Mouse (Mus musculus): ENCODE data around the gene Kcna2. TPM values are rescaled to one million over a fixed set of nuclear protein-coding genes. Genes with fewer than 3 reads are reported as not detected.

The Kcna2 gene
- total and polyA plus RNA-seq, 2 experiments from 2014 or later: 0.01 to 0.99 TPM

DNA sequence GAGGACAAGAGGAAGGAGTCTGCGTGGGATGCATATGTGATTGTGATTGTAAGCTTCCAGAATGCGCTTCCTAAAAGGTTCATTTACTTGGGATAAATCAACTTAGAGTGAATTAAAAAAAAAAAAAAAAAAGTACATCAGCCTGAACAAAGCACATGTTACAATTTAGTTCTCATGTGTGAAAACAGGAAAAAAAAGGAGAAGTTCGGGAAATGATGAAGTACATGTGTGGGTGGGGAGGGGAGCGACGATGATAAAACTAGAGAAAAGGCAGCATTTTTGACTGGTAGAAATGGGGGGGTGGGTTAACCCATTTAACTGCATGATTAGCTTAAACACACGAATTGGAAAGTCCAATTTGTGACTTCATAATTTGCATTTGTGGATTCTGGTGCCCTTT, 33.7 kb upstream of the Kcna2 start:
- Histone ChIP-seq H3K4me2 (ENCODE audit: low read depth, low read length) (no peak overlapping the region), H3K27me3 (ENCODE audit: control insufficient read depth, insufficient read depth, low read length) (no peaks in the 10 kb centered on the region), H3K27ac (ENCODE audit: low read depth) (no peak overlapping the region), H3K9me3 (replicated peaks; ENCODE audit: control insufficient read depth, low read length) (no peaks in the 10 kb centered on the region), H3K4me1 (ENCODE audit: control insufficient read depth, insufficient read depth) (no peaks in the 10 kb centered on the region), H3K4me3 (ENCODE audit: low read depth, low read length) (no peak overlapping the region), H3K36me3 (replicated peaks; ENCODE audit: control insufficient read depth, insufficient read depth, low read length) (no peaks in the 10 kb centered on the region), H3K9ac (replicated peaks; ENCODE audit: low read depth, low read length) (no peak overlapping the region)
- 54% methylated on average over 6 of the region's 6 CpGs for WGBS
- TF ChIP-seq CTCF (IDR thresholded peaks at IDR 0.05; ENCODE audit: low read depth) (no peak), EP300 (IDR thresholded peaks at IDR 0.05; ENCODE audit: low read depth) (no peak)
- ATAC-seq (ENCODE audit: insufficient read depth, low read depth) (no peak), DNase-seq (ENCODE audit: low spot score) (no peak)

DNA sequence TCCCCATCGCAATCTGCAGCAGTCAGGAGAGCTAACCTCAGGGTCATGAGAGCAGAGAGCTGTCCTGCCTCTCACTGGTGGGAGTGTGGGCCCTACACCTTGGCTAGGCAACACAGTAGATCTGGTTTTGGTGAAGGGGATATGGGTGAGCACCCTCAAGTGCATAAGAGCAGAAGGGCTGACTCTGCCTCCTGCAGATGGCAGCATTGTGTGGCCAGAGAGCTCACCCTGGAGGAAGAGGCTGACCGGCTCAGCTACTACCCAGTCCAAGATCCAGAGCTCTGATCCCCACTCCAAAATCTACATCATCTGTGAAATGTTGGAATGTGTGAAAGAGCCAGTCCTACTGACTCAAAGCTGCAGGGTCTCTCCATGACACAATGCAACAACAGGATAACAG, 27.1 kb upstream of the Kcna2 start:
- H3K4me1 ChIP-seq (ENCODE audit: control insufficient read depth, insufficient read depth): no peaks in the 10 kb centered on the region
- WGBS: 42% methylated on average over 2 of the region's 2 CpGs
- no peak overlapping the region for H3K4me3 ChIP-seq (ENCODE audit: low read depth, low read length)
- no peak overlapping the region for H3K9ac ChIP-seq (replicated peaks; ENCODE audit: low read depth, low read length)
- no peak overlapping the region for H3K4me2 ChIP-seq (ENCODE audit: low read depth, low read length)
- no peak for DNase-seq (ENCODE audit: low spot score)
- ATAC-seq (ENCODE audit: insufficient read depth, low read depth): no peak
- no peak overlapping the region for H3K27ac ChIP-seq (ENCODE audit: low read depth)
- H3K27me3 ChIP-seq (ENCODE audit: control insufficient read depth, insufficient read depth, low read length): no peaks in the 10 kb centered on the region
- no peaks in the 10 kb centered on the region for H3K9me3 ChIP-seq (replicated peaks; ENCODE audit: control insufficient read depth, low read length)
- no peak for TF ChIP-seq CTCF (IDR thresholded peaks at IDR 0.05; ENCODE audit: low read depth)
- no peak for TF ChIP-seq EP300 (IDR thresholded peaks at IDR 0.05; ENCODE audit: low read depth)
- no peaks in the 10 kb centered on the region for H3K36me3 ChIP-seq (replicated peaks; ENCODE audit: control insufficient read depth, insufficient read depth, low read length)

DNA sequence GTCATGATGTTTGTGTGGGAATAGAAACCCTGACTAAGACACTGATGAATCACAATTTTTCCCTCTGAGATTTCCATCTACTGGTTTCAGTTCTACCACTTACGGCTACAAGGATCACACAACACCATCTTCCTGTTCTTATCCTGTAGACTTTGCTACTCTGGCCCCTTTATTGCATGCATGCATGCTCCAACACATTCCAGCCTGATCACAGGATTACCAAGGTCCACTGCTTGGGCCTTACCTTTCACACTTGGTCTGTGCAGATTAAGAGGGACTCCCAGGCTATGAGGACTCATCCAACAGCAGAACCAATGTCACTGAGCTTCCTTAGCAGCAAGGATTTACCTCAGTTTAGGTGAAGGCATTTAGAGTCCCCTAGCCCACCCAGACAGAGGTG, 25.2 kb upstream of the Kcna2 start:
- Histone ChIP-seq H3K4me3 (ENCODE audit: low read depth, low read length) (no peak overlapping the region), H3K9me3 (replicated peaks; ENCODE audit: control insufficient read depth, low read length) (no peaks in the 10 kb centered on the region), H3K4me1 (ENCODE audit: control insufficient read depth, insufficient read depth) (no peaks in the 10 kb centered on the region), H3K36me3 (replicated peaks; ENCODE audit: control insufficient read depth, insufficient read depth, low read length) (no peaks in the 10 kb centered on the region), H3K27me3 (ENCODE audit: control insufficient read depth, insufficient read depth, low read length) (no peaks in the 10 kb centered on the region), H3K27ac (ENCODE audit: low read depth) (no peak overlapping the region), H3K9ac (replicated peaks; ENCODE audit: low read depth, low read length) (no peak overlapping the region), H3K4me2 (ENCODE audit: low read depth, low read length) (no peak overlapping the region)
- DNase-seq (ENCODE audit: low spot score) (no peak), ATAC-seq (ENCODE audit: insufficient read depth, low read depth) (no peak)
- no peak for TF ChIP-seq CTCF (IDR thresholded peaks at IDR 0.05; ENCODE audit: low read depth)
- no peak for TF ChIP-seq EP300 (IDR thresholded peaks at IDR 0.05; ENCODE audit: low read depth)
- WGBS: 80% methylated on average over 1 of the region's 1 CpGs

DNA sequence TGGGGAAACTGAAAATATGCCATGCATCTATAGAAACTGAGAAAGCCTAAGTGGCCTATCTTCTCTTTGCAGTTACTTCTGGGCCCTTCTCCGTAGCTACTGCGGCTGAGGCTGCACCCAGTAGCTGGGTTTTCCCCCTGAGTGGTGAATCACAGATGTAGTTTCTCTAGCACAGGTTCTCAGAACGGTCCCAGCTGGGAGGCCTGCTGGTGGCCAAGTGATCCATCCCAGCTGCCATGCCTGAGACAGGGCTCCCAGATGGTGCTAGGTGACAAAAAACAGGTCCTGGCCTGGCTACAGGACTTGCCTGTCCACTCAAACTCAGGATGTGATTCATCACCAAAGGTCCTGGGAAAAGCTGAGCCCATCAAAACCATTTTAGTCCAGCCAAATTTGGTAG, 24.3 kb upstream of the Kcna2 start:
- no peak overlapping the region for H3K9ac ChIP-seq (replicated peaks; ENCODE audit: low read depth, low read length)
- H3K4me2 ChIP-seq (ENCODE audit: low read depth, low read length): no peak overlapping the region
- H3K4me3 ChIP-seq (ENCODE audit: low read depth, low read length): no peak overlapping the region
- no peaks in the 10 kb centered on the region for H3K27me3 ChIP-seq (ENCODE audit: control insufficient read depth, insufficient read depth, low read length)
- H3K36me3 ChIP-seq (replicated peaks; ENCODE audit: control insufficient read depth, insufficient read depth, low read length): no peaks in the 10 kb centered on the region
- ATAC-seq (ENCODE audit: insufficient read depth, low read depth): no peak
- H3K4me1 ChIP-seq (ENCODE audit: control insufficient read depth, insufficient read depth): no peaks in the 10 kb centered on the region
- no peaks in the 10 kb centered on the region for H3K9me3 ChIP-seq (replicated peaks; ENCODE audit: control insufficient read depth, low read length)
- no peak overlapping the region for H3K27ac ChIP-seq (ENCODE audit: low read depth)
- WGBS: 40% methylated on average over 3 of the region's 3 CpGs
- no peak for DNase-seq (ENCODE audit: low spot score)
- no peak for TF ChIP-seq CTCF (IDR thresholded peaks at IDR 0.05; ENCODE audit: low read depth)

DNA sequence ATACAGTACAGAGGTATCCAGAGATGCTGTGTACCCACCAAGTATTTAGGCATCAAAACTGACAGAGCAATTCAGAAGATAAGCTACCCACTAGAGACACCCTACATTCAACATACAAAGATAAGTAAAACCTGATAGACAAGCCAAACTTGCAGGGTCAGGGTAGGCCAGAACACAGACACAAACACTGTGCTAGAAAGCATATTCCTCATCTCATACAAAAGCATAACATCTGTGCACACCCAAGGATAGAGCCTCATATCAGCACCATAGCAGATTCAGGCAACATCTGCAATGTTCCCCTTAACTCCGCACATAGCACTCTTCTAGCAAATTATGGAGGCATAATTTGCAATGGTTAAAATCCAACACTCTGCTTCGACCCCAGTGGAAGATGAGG, 23.8 kb upstream of the Kcna2 start:
- Histone ChIP-seq H3K27ac (ENCODE audit: low read depth) (no peak overlapping the region), H3K4me2 (ENCODE audit: low read depth, low read length) (no peak overlapping the region), H3K27me3 (ENCODE audit: control insufficient read depth, insufficient read depth, low read length) (no peaks in the 10 kb centered on the region), H3K9me3 (replicated peaks; ENCODE audit: control insufficient read depth, low read length) (no peaks in the 10 kb centered on the region), H3K36me3 (replicated peaks; ENCODE audit: control insufficient read depth, insufficient read depth, low read length) (no peaks in the 10 kb centered on the region), H3K9ac (replicated peaks; ENCODE audit: low read depth, low read length) (no peak overlapping the region), H3K4me1 (ENCODE audit: control insufficient read depth, insufficient read depth) (no peaks in the 10 kb centered on the region), H3K4me3 (ENCODE audit: low read depth, low read length) (no peak overlapping the region)
- no peak for ATAC-seq (ENCODE audit: insufficient read depth, low read depth)
- 73% methylated on average over 2 of the region's 2 CpGs for WGBS
- TF ChIP-seq EP300 (IDR thresholded peaks at IDR 0.05; ENCODE audit: low read depth) (no peak), CTCF (IDR thresholded peaks at IDR 0.05; ENCODE audit: low read depth) (no peak)
- no peak for DNase-seq (ENCODE audit: low spot score)

DNA sequence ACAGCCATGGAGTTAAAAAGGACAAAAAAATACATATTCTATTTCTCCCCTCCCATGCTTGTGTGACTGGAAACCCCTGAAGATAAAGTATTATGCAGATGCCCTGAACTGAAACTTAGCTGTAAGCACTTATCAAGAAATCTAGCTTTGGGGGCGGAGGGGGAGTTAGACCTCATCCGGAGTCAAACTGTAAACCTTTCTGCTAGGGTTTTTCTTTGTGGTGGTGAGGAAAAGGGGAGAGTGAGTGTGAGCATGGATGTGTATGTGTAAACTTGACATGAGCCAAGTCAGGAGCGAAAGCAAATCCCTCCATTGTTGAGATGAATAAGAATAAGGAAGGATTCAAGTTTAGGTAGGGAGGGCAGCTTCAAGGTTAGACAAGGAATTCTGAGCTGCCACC, 20.1 kb upstream of the Kcna2 start:
- no peaks in the 10 kb centered on the region for H3K4me1 ChIP-seq (ENCODE audit: control insufficient read depth, insufficient read depth)
- 73% methylated on average over 3 of the region's 3 CpGs for WGBS
- no peak for ATAC-seq (ENCODE audit: insufficient read depth, low read depth)
- H3K4me2 ChIP-seq (ENCODE audit: low read depth, low read length): no peak overlapping the region
- no peak overlapping the region for H3K27ac ChIP-seq (ENCODE audit: low read depth)
- no peaks in the 10 kb centered on the region for H3K36me3 ChIP-seq (replicated peaks; ENCODE audit: control insufficient read depth, insufficient read depth, low read length)
- no peak for DNase-seq (ENCODE audit: low spot score)
- TF ChIP-seq EP300 (IDR thresholded peaks at IDR 0.05; ENCODE audit: low read depth) (no peak), CTCF (IDR thresholded peaks at IDR 0.05; ENCODE audit: low read depth) (no peak)
- no peak overlapping the region for H3K9ac ChIP-seq (replicated peaks; ENCODE audit: low read depth, low read length)
- no peaks in the 10 kb centered on the region for H3K27me3 ChIP-seq (ENCODE audit: control insufficient read depth, insufficient read depth, low read length)
- H3K4me3 ChIP-seq (ENCODE audit: low read depth, low read length): no peak overlapping the region
- no peaks in the 10 kb centered on the region for H3K9me3 ChIP-seq (replicated peaks; ENCODE audit: control insufficient read depth, low read length)
